Mouse (Mus musculus) spleen, embryonic (tissue): ENCODE results near the gene Dcaf5.

Experiments
- CTCF ChIA-PET: fragments of 350-600 bp; sonication (Branson Sonifier 250); formaldehyde crosslinking; loops from one replicate; lab custom pipeline; 2022; lab: Charles Lee

Dcaf5 gene

GRCm38 (mm10) chr12:80289722-80290121, 146.7 kb downstream of the Dcaf5 start:
- CTCF ChIA-PET: no interaction called here

- CTCF ChIA-PET: no interaction called here
Observed at GRCm38 (mm10) chr12:80285890-80286289, 150.5 kb downstream of the Dcaf5 start.
